Mouse (Mus musculus): ENCODE results near the gene Rbp3.

Rbp3 gene
- long read RNA-seq, experiment 1, result 0 reads
- long read RNA-seq, experiment 2, result 0 reads

DNA sequence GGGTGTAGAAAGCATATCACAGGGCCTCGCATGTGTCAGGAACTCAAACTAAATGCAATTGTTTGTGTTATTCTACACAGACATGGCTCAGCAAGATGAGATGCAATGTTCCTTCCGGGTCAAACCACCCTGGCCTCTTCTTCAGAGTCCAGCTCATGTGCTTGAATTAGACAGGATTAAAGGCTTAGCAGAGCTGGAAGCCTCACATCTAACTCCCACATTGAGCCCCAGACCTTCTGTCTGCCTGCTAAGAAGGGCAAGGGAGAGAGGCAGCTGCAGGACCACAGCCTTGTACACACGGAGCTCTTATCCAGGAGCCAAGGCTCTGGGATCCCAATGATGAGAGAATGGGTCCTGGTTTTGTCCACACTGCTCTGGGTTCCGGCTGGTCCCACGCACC, at the start of gene Rbp3:
TSS of gene Rbp3 (plus strand) at position 243 of the 400 bp plus-strand sequence.
- intact Hi-C loops (cut with DNase I), result loop anchor here (10.0 kb wide), 1 partner anchor 151 kb away; the partner anchor contains the start of gene A630023A22Rik

DNA sequence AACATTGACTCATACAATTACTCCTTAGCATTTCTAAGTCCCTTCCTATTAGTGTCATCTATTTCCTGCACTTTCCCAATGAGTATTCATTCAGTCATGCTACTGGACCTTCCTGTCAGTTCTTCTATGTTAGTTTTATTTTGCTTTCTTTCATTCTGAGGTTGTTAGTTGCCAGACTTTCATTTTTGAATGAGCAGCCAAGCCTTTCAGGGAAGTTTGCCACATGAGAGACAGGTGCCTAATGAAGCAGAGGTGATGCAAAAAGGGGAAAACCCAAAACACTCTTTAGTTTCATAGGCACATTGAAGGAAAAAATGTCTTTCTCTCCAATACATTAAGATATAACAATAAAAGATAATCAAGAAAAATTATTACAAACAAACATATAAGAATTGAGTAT, 49.0 kb upstream of the Rbp3 start:
- intact Hi-C loops (cut with DNase I), result no loop called here

DNA sequence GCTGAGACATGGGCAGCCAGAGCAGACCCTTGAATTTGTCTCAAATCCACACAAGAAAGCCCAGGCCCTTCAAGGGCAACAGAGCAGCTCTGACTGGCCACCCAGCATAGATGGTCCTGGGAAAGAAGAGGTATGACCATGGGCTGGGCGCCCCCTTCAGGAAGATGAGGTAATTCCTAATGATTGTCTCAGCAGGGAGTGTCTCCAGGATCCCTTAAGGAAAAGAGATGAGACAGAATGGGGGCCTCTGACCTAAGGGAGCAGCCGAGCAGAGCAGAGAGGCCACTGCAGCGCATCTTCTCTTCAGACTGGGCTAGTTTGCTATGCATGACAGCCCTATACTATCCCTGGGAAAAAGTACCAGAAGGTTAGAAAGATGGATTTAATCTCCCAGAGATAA, 40.1 kb upstream of the Rbp3 start:
- intact Hi-C loops (cut with DNase I), result loop anchor here (1.0 to 5.0 kb wide), 2 partner anchors 81 to 218 kb away; no protein-coding TSS in a partner anchor

- intact Hi-C loops (cut with DNase I), result loop anchor here (5.0 kb wide), 1 partner anchor 82 kb away; no protein-coding TSS in a partner anchor
Observed at GRCm38 (mm10) chr14:33914206-33914605, 39.6 kb upstream of the Rbp3 start.

DNA sequence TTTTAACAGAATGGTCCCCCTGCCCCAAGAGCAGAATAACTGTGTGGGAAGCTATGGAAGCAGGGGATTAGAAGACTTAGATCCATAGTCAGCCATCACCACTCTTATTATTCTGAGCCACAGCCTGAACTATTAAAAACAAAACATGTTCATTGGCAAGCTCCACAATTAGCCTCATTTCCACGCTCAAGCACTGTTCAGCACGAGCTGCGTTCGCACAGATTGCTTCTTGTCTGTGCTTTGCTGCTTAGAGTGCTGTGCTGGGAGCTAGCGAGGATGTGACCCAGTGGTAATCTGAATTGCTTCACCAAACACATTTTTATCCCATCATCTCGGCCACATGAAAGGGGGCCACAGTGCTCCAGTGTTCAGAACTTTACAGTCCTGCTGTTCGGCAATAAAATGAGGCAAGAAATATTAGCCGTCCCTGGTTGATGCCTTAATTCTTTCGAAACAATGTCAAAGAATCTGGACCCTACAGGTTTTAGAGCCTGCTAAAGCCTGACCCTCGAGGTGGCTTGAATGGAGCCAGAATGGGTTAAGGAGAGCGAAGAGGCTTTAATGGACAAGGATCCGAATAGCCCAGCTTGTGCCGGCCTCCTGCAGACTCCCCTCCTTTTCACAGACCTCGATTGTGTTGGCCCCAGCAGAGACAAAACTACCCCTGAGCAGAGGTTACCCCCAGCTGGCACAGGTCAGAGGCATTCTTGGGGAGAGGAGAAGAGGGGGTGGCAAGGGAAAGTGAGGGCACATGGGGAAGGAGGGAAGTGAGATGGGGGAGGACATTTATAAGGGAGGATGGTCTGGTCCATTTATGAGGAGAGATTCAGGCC, 32.9 kb upstream of the Rbp3 start:
- intact Hi-C loops (cut with DNase I), result no loop called here

DNA sequence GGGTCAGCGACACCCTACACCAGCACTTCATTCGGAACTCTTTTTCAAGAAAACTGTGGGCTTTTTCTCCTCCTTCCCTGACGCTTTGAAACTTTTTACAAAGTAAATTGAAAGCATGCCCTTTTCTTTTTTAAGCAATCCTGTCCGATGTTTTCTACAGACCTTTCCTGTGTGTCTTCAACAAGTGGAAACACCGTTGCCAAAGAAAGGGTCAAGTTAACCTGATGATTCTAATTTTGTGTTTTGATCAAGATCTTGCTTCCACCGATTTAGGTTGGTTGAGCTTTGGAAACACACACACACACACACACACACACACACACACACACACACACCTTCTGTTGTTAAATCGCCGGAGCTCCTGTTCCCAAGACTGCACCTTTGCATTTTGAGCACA, 31.0 kb upstream of the Rbp3 start:
- intact Hi-C loops (cut with DNase I), result no loop called here

- intact Hi-C loops (cut with DNase I), result no loop called here
Observed at GRCm38 (mm10) chr14:33923168-33924070, 30.4 kb upstream of the Rbp3 start, which contains the start of gene Gdf10. Gene Gdf10 (plus strand): TSS chr14:33923587.

GRCm38 (mm10) chr14:33931853-33932252, 21.9 kb upstream of the Rbp3 start:
- intact Hi-C loops (cut with DNase I), result loop anchor here (2.0 to 5.0 kb wide), 2 partner anchors 100 to 259 kb away; no protein-coding TSS in a partner anchor

- intact Hi-C loops (cut with DNase I), result loop anchor here (2.0 to 5.0 kb wide), 2 partner anchors 101 to 260 kb away; no protein-coding TSS in a partner anchor
Observed at GRCm38 (mm10) chr14:33932935-33933703, 20.7 kb upstream of the Rbp3 start.

GRCm38 (mm10) chr14:33933778-33934317, 20.0 kb upstream of the Rbp3 start:
- intact Hi-C loops (cut with DNase I), result loop anchor here (2.0 to 5.0 kb wide), 2 partner anchors 102 to 261 kb away; no protein-coding TSS in a partner anchor

- intact Hi-C loops (cut with DNase I), result loop anchor here (2.0 kb wide), 1 partner anchor 244 kb away; no protein-coding TSS in a partner anchor
Observed at GRCm38 (mm10) chr14:33939117-33939516, 14.7 kb upstream of the Rbp3 start.

GRCm38 (mm10) chr14:33940739-33941138, 13.1 kb upstream of the Rbp3 start, which contains the start of gene Gdf2:
Gene Gdf2 (plus strand): TSS chr14:33941039.
- intact Hi-C loops (cut with DNase I), result no loop called here

DNA sequence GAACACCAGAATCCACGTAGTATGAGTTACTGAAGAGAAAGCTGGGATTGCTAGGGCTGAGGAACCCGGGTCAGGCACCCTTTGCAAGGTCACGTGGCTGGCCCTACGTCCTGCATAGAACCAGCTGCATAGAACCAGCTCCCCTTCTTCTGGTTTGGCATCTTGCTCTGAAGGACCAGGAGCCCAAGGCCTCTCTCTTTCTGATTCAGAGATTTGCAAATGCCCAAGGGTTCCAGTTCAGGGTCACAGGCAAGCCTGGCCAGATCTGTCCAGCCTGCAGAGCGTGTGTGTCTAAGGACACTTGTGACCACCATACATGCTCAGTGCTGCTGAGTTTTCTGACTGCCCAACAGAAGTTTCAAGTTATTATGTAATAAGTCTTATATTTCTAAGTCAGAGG, 11.6 kb upstream of the Rbp3 start:
- intact Hi-C loops (cut with DNase I), result no loop called here

GRCm38 (mm10) chr14:33946125-33946524, 7.7 kb upstream of the Rbp3 start:
- intact Hi-C loops (cut with DNase I), result no loop called here

DNA sequence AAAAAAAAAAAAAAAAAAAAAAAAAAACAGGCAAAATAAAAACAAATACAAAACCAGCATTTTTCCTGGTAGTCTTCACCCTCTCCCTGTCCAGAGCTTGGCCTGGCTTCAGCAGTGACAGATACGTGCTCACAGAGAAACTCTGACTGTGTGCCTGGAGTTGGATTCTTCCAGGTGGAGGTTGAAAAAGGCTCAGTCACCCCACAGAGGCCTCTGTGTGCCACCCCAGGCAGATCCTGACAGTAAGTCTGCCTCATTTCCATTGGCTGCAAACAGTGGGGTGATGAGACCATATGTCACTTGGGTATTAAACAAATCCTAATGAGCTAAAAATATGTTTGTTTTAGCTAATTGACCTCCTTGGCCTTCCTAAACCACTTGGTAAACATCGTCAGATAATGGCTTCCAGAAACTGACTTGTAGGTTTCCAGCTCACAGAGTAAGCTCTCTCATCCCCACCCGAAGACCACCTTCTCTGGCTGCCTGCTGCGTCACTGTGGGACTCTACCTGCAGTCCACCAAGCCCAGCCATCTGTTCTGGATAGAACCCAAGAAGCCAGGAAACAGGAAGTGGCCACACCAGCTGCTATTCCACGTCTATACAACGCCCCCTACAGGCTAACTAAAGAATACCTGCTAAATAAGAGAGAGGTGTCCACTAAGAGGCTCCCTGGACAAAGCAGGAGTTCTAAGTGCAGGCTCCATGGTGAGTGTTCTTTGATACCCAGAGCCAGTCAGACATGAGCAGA, 1.4 kb upstream of the Rbp3 start:
- intact Hi-C loops (cut with DNase I), result loop anchor here (10.0 kb wide), 1 partner anchor 152 kb away; the partner anchor contains the start of gene A630023A22Rik

GRCm38 (mm10) chr14:33956055-33956454, 2.3 kb downstream of the Rbp3 start:
- intact Hi-C loops (cut with DNase I), result loop anchor here (10.0 kb wide), 1 partner anchor 149 kb away; the partner anchor contains the start of gene A630023A22Rik

GRCm38 (mm10) chr14:33958186-33958585, 4.4 kb downstream of the Rbp3 start:
- intact Hi-C loops (cut with DNase I), result loop anchor here (10.0 kb wide), 1 partner anchor 147 kb away; the partner anchor contains the start of gene A630023A22Rik

GRCm38 (mm10) chr14:33958841-33959240, 5.0 kb downstream of the Rbp3 start:
- intact Hi-C loops (cut with DNase I), result loop anchor here (10.0 kb wide), 1 partner anchor 146 kb away; the partner anchor contains the start of gene A630023A22Rik

DNA sequence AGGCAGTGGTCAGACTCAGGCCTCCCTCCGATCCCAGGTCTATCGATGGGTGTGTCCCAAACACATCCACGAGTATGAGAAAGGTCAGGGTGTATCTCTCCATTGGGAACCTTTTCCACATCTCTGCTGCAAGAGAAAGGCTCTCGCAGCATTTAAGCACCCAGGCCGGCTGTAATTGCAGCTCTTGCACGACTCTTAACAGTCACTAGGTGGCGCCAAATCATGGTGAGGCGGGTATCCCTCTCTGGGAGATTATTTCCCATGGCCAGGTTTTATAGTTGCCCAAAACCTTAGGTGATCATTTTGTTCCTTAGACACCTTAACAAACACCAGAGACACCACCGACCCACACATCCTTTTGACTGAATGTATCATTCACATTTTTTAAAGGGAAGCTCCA, 5.5 kb downstream of the Rbp3 start:
- intact Hi-C loops (cut with DNase I), result loop anchor here (10.0 kb wide), 1 partner anchor 145 kb away; the partner anchor contains the start of gene A630023A22Rik

Measured in adrenal gland (tissue).